Mouse (Mus musculus): Measurements from ENCODE around the gene Astl.

Astl gene

GRCm38 (mm10) chr2:127364452-127364851 lies 26.0 kb downstream of the Astl start:
- in situ Hi-C loops (cut with MboI) = no loop called here

DNA sequence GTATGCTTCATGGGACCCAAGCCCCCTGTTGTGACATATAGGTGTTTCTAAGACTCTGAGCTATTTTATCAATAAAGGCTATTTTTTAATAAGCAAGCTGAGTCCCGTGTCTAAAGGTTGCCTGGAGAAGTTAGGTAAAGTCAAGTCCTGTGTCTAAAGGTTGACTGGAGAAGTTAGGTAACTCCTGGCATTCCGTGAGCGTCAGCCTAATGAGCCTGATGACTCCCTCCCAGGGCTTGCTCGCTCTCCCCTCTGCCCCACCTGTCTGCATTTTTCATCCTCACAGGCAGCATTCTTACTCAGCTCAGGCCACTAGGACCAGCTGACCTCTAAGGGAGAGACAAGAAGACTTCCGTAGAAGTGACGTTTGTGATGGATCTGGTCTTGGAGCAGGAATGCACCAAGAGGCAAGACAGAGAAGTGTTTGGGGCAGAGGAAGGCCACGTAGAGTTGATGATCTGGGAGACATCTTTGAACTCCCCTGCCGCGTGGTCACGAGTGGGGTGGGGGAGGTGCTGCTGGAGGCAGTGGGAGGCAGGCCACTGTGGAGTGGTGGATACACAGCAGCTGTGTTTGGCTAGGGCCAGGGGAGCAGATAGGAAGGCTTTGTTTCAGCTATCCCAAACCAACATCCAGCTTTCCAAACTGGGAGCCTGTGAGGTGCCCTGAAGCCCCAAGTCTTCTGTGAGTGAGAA lies 28.8 kb downstream of the Astl start:
- in situ Hi-C loops (cut with MboI) = no loop called here

- in situ Hi-C loops (cut with MboI) = no loop called here
Measured at GRCm38 (mm10) chr2:127369703-127370376, 31.4 kb downstream of the Astl start.

GRCm38 (mm10) chr2:127370561-127371483 lies 32.4 kb downstream of the Astl start:
- in situ Hi-C loops (cut with MboI) = no loop called here

- in situ Hi-C loops (cut with MboI) = no loop called here
Measured at GRCm38 (mm10) chr2:127371484-127371861, 33.0 kb downstream of the Astl start.

- in situ Hi-C loops (cut with MboI) = no loop called here
Measured at GRCm38 (mm10) chr2:127372082-127372481, 33.6 kb downstream of the Astl start.

DNA sequence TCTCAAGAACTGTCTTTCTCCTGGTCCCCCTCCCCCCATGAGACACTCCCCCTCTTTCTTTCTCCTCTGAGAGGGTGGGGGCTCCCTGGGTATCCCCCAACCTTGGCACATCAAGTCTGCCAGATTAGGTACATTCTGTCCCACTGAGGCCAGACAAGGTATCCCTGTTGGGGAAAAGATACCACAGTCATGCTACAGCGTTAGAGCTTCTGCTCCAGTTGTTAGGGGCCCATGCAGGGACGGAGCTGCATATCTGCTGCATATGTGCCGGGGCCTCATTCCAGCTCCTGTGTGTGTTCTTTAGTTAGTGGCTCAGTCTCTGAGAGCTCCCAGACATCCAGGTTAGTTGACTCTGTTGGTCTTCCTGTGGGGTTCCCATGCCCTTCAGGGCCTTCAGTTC lies 35.7 kb downstream of the Astl start:
- in situ Hi-C loops (cut with MboI) = no loop called here

DNA sequence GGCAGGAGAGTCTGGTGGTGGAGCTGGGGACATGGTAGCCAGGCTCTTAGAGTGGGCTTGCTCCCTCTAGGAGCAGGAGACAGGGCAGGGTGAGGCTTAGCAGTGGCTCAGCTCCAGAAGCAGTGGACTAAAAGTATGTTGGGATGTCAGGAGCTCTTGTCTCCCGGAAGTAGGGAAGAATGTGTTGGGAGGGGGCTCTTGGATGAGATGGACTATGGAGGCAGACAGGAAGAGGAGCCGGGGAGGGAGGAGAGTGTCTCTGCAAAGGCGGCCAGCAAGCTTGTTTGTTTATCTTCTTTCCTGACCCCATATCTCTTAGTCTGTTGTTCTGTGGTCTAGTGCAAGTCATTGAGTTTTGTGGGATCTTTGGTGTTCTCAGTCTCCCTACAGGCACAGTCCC lies 36.6 kb downstream of the Astl start:
- in situ Hi-C loops (cut with MboI) = no loop called here

DNA sequence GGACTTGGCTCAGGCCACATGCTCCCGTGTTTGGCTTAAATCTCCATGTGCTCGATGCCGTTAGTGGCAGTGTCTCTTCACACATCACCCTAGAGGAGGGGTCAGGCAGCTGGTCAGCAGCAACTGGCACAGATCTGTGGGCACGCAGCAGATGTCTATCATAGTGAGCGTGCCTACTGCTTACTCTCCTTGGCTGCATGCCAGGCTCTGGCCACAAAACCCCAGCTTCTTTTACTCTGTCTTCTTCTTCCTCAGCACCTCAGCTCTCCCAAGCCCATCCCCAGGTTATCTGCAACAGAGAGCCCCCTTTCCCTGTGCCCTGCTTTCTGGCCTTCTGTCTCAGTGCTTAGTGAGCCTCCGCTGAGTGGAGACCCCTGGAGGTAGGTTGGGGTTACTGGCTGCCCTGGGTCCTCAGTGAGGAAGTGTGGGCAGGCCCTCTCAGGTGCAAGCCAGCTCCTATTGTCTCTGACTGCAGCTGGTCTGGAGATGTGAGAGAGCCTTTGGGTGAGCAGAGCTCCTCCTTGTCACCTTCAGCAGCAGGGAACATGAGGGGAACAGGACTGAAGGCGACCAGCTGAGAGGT lies 37.4 kb downstream of the Astl start:
- in situ Hi-C loops (cut with MboI) = no loop called here

- in situ Hi-C loops (cut with MboI) = no loop called here
Measured at GRCm38 (mm10) chr2:127376423-127377051, 38.1 kb downstream of the Astl start.

GRCm38 (mm10) chr2:127377942-127378610 lies 39.6 kb downstream of the Astl start:
- in situ Hi-C loops (cut with MboI) = no loop called here

DNA sequence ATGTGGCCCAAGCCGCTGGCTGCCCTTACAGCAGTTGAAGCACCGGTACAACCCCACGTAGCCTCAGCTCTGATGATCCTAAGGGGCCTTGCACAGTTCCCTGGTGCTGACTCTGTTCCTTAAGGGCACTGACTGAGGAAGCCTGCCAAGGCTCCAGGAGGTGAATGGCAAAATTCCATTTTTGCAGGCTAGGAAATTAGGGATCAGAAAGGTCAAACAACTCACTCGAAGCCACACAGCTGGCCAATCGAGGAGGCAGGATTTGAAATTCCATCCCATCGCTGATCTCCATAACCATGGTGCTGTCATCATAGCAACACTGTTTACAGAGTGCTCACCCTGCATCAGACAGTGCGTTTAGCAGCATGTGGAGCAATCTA lies 40.2 kb downstream of the Astl start:
- in situ Hi-C loops (cut with MboI) = no loop called here

DNA sequence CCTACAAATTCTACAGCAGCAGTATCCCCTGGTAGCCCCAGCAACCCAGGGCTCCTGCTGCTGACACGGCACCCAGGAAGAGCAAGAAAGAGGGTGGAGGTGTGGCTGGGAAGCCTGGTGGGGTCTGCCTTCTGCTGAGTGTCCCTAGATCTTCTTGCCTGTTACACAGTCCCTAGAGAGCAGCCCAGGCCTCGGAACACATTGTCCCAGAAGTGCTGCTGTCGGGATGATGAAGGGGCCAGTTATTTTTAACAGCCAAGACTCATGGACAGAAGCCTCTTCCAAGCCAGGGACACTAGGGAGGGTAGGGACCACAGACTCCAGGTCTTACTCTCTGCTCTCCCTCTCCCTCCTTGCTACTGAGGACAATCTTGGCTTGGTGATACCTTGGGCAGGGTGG lies 40.8 kb downstream of the Astl start:
- in situ Hi-C loops (cut with MboI) = no loop called here

- in situ Hi-C loops (cut with MboI) = no loop called here
Measured at GRCm38 (mm10) chr2:127383881-127384280, 45.4 kb downstream of the Astl start.

GRCm38 (mm10) chr2:127387521-127387920 lies 49.1 kb downstream of the Astl start:
- in situ Hi-C loops (cut with MboI) = no loop called here

DNA sequence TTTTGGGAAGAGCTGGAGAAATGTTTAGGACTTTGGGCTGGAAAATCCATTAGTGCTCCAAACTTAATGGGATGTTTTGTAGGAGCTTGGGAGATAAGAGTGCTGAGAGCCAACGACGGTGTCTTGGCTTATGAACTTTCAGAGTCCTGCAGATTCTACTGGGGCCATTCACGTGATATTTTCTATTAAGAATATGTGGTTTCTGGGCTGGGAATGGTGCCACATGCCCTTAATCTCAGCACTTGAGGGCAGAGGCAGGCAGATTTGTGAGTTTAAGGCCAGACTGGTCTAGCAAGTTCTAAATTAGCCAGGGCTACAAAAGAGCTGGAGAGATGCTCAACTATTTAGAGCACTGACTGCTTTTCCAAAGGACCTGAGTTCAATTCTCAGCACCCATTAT lies 51.9 kb downstream of the Astl start:
- in situ Hi-C loops (cut with MboI) = no loop called here

- in situ Hi-C loops (cut with MboI) = no loop called here
Measured at GRCm38 (mm10) chr2:127390846-127391245, 52.4 kb downstream of the Astl start.

DNA sequence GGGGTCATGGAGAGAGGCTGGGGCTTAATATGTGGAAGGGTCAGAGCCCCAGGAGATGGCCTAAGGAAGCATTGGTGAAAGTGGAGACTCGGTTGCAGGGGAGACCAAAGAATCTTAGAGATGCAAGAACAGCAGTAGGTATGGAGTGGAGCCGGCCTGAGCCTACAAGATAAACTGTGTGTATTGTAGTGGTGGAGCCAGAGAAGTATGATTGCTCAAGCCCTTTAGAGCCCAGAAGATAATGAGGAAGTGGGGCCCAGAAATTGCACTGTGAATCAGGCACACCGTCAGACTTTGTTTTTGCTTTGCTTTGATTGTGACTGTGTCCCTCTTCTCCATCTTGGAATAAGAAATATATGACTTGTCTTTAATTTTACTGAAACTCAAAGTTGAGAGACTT lies 52.9 kb downstream of the Astl start:
- in situ Hi-C loops (cut with MboI) = no loop called here

- in situ Hi-C loops (cut with MboI) = no loop called here
Measured at GRCm38 (mm10) chr2:127394606-127395161, 56.2 kb downstream of the Astl start.

GRCm38 (mm10) chr2:127398738-127399137 lies 60.3 kb downstream of the Astl start:
- in situ Hi-C loops (cut with MboI) = no loop called here
